Mouse (Mus musculus) myocyte (in vitro differentiated cells): ENCODE data around the gene Tcte1.

Source experiments
- E2F4 ChIP-seq: IDR thresholded peaks from one replicate; pipeline ENCODE4 v1.6.1; 2011; ENCODE audit warnings: mild to moderate bottlenecking, control low read depth, moderate library complexity; ENCODE audit not compliant: insufficient read depth
- MYOD1 ChIP-seq, 3 experiments: IDR thresholded peaks; one replicate each; pipeline ENCODE4 v1.6.1; 2011; ENCODE audit warnings: control low read depth in 2 of 3, low read depth in 2 of 3, mild to moderate bottlenecking in 2 of 3, moderate library complexity in 1 of 3; ENCODE audit not compliant: insufficient read length in 2 of 3, control insufficient read depth in 1 of 3
- MYOG ChIP-seq, 3 experiments: IDR thresholded peaks; one replicate each; pipeline ENCODE4 v1.6.1; 2011; ENCODE audit warnings: control low read depth in 2 of 3, low read depth in 2 of 3, mild to moderate bottlenecking in 2 of 3; ENCODE audit not compliant: insufficient read length in 2 of 3, control insufficient read depth in 1 of 3, insufficient read depth in 1 of 3
- POLR2A ChIP-seq: IDR thresholded peaks from one replicate; pipeline ENCODE4 v1.6.1; 2011; ENCODE audit warnings: low read depth, mild to moderate bottlenecking, control low read depth, moderate library complexity; ENCODE audit not compliant: insufficient read length
- TCF12 ChIP-seq: IDR thresholded peaks from one replicate; pipeline ENCODE4 v1.6.1; 2011; ENCODE audit warnings: mild to moderate bottlenecking, control low read depth; ENCODE audit not compliant: poor library complexity, insufficient read depth, severe bottlenecking

DNA sequence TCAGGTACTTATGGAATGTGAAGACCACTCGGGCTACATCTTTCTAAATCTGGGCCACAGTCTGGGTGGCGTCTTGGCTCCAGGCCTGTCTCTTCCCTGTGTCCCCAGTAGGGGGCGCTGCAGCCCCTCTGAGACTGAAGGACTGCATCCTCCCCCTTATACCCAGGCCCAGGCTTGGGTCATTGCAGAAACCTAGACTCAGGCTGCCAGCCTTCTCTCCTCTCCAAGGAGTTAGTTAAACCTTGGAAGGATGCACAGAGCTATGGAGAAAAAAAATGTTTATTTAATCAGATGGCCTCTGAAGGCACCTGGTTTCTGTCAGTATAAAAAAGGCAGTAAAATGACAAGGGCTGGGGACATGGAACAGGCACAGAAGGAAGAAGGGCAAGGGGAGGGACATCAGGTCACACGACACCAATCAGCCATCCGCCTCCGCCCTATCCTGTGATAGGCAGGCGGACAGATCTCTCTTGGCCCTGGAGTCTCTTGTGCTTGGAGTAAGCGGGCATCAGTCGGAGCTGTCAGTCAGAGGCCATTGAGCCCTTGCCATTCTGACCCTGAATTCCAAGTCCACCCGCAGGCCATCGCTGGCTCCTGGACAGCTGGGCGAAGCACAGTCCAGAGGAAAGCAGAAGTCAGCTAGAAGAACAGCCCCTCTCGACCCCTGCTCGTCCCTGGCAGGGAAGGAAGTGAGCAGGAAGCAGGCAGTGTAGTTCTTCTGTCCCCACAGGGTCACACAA is 61.9 kb downstream of the Tcte1 start:
- TF ChIP-seq POLR2A, result no peak
- no peak for TF ChIP-seq TCF12
- TF ChIP-seq MYOD1 (IDR thresholded peaks at IDR 0.05; ENCODE audit: control insufficient read depth in 1 of 3, insufficient read length in 2 of 3, low read depth in 2 of 3), result no peak
- TF ChIP-seq MYOG (IDR thresholded peaks at IDR 0.05; ENCODE audit: control insufficient read depth in 1 of 3, insufficient read depth in 1 of 3, insufficient read length in 2 of 3, low read depth in 2 of 3), result peak in 1 of 3 experiments; percentile 59
- TF ChIP-seq E2F4, result no peak
